Mouse (Mus musculus): ENCODE data around the gene Pdcd1lg2. TPM values are rescaled to one million over a fixed set of nuclear protein-coding genes. Genes with fewer than 3 reads are reported as not detected.

Pdcd1lg2 gene
- total and polyA plus RNA-seq, 3 experiments: 1.7 to 5.4 TPM; not detected in 1

DNA sequence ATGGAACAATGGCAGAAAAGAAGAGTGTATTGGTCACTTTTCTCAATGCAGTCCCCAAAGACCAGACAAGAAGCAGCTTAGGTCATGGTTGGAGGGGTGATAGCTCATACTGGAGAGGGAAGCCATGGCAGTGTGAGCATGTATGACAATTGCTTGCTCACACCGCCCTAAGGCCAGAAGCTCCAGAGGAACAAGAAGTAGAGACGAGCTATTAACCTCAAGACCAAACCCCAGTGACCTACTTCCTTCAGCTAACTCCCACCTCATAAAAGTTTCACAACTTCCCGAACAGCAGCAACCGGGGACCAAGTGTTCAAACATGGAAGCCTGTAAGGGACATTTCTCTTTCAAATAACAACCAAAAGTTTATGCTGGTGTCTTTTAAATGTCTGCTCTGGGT is 51.7 kb downstream of the Pdcd1lg2 start:
- H3K79me2 ChIP-seq (ENCODE audit: control insufficient read depth, insufficient read depth, low read length, poor library complexity): no peaks in the 10 kb centered on the region
- no peak for TF ChIP-seq HCFC1 (IDR thresholded peaks at IDR 0.05; ENCODE audit: low read depth, low read length)
- TF ChIP-seq CTCF (IDR thresholded peaks at IDR 0.05 in 2 of 3, conservative IDR thresholded peaks at IDR 0.05 in 1 of 3; ENCODE audit: control insufficient read depth in 1 of 3, insufficient read depth in 1 of 3, low read depth in 2 of 3, low read length in 3 of 3, poor library complexity in 1 of 3, severe bottlenecking in 1 of 3): 0 out of 6 replicates have a peak, but pooled peaks of 1 of the 3 experiments have one; percentile 2
- no peak overlapping the region for H3K9ac ChIP-seq (ENCODE audit: control insufficient read depth, low read depth, low read length, poor library complexity, severe bottlenecking)
- H3K36me3 ChIP-seq (ENCODE audit: control insufficient read depth in 1 of 2, insufficient read depth in 2 of 2, low read length in 2 of 2): no peaks in the 10 kb centered on the region
- no peaks in the 10 kb centered on the region for H3K27me3 ChIP-seq (ENCODE audit: control insufficient read depth in 1 of 2, insufficient read depth in 2 of 2, low read length in 2 of 2)
- no peaks in the 10 kb centered on the region for H3K9me3 ChIP-seq (replicated peaks; ENCODE audit: insufficient read depth, low read length)
- DNase-seq (ENCODE audit: low read depth, low spot score): no peak
- peaks cover 0 to 6% of the 10 kb centered on the region in 2 experiments; a peak in 1 of 4 replicates for H3K4me1 ChIP-seq (ENCODE audit: control insufficient read depth in 1 of 2, insufficient read depth in 2 of 2, low read length in 2 of 2)
- H3K27ac ChIP-seq (ENCODE audit: control insufficient read depth, low read depth, low read length): no peak overlapping the region
- H3K4me3 ChIP-seq (ENCODE audit: control insufficient read depth in 1 of 2, insufficient read depth in 1 of 2, low read depth in 2 of 2, low read length in 2 of 2): no peak overlapping the region

DNA sequence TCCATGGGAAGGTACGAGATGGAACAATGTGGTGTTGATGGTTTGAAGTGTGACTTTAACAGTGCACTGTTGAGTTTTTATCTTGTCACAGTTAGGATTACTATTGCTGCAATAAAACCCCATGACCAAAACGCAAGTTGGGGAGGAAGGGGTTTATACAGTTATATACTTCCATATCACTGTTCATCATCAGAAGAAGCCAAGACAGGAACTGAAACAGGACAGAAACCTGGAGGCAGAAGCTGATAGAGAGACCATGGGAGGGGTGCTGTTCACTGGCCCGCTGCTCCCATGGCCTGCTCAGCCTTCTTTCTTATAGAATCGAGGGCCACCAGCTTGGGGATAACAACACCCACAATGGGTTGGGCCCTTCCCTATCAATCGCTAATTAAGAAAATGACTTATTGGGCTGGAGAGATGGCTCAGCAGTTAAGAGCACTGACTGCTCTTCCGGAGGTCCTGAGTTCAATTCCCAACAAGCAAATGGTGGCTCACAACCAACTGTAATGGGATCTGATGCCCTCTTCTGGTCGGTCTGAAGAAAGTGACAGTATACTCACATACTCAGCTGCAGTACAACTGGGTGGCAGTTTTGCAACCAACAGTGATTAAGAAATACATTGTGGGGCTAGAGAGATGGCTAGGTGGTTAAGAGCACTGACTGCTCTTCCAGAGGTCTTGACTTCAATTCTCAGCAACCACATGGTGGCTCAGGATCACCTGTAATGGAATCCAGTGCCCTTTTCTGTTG is 53.1 kb downstream of the Pdcd1lg2 start:
- Histone ChIP-seq H3K9ac (ENCODE audit: control insufficient read depth, low read depth, low read length, poor library complexity, severe bottlenecking) (no peak overlapping the region), H3K4me3 (ENCODE audit: control insufficient read depth in 1 of 2, insufficient read depth in 1 of 2, low read depth in 2 of 2, low read length in 2 of 2) (no peak overlapping the region), H3K27me3 (ENCODE audit: control insufficient read depth in 1 of 2, insufficient read depth in 2 of 2, low read length in 2 of 2) (no peaks in the 10 kb centered on the region), H3K4me1 (ENCODE audit: control insufficient read depth in 1 of 2, insufficient read depth in 2 of 2, low read length in 2 of 2) (peaks cover 2 to 10% of the 10 kb centered on the region in 2 experiments), H3K9me3 (replicated peaks; ENCODE audit: insufficient read depth, low read length) (no peaks in the 10 kb centered on the region), H3K27ac (ENCODE audit: control insufficient read depth, low read depth, low read length) (no peak overlapping the region), H3K36me3 (ENCODE audit: control insufficient read depth in 1 of 2, insufficient read depth in 2 of 2, low read length in 2 of 2) (peaks cover 0 to 3% of the 10 kb centered on the region in 2 experiments; a peak in 2 of 4 replicates), H3K79me2 (ENCODE audit: control insufficient read depth, insufficient read depth, low read length, poor library complexity) (no peaks in the 10 kb centered on the region)
- DNase-seq (ENCODE audit: low read depth, low spot score): peak; percentile 65
- TF ChIP-seq ELF1 (IDR thresholded peaks at IDR 0.05; ENCODE audit: low read depth, low read length) (no peak), TAL1 (IDR thresholded peaks at IDR 0.05; ENCODE audit: low read length) (no peak), TBP (IDR thresholded peaks at IDR 0.05; ENCODE audit: low read depth, low read length) (no peak), MAFK (IDR thresholded peaks at IDR 0.05; ENCODE audit: borderline replicate concordance, low read depth, low read length) (no peak), SIN3A (IDR thresholded peaks at IDR 0.05; ENCODE audit: low read length) (no peak), MEF2A (IDR thresholded peaks at IDR 0.05; ENCODE audit: extremely low read depth, insufficient replicate concordance, low read depth, low read length, poor library complexity, severe bottlenecking) (0 out of 2 replicates have a peak, but pooled peaks have one; percentile 15), ZMIZ1 (IDR thresholded peaks at IDR 0.05; ENCODE audit: low read depth, low read length) (no peak), GATA1 (IDR thresholded peaks at IDR 0.05; ENCODE audit: low read depth, low read length) (no peak), EP300 (IDR thresholded peaks at IDR 0.05; ENCODE audit: low read depth in 1 of 2, low read length in 2 of 2) (peak in 1 of 2 experiments; percentile 20; a peak in 1 of 4 replicates), HCFC1 (IDR thresholded peaks at IDR 0.05; ENCODE audit: low read depth, low read length) (no peak; the same call in 1 of the 2 replicates), ZNF384 (IDR thresholded peaks at IDR 0.05; ENCODE audit: low read depth, low read length) (no peak; the same call in 1 of the 2 replicates), UBTF (IDR thresholded peaks at IDR 0.05; ENCODE audit: borderline replicate concordance, insufficient read depth, low read depth, low read length) (no peak), CHD2 (IDR thresholded peaks at IDR 0.05; ENCODE audit: low read length) (no peak), POLR2A (IDR thresholded peaks at IDR 0.05; ENCODE audit: control insufficient read depth in 1 of 2, insufficient read depth in 1 of 2, low read depth in 1 of 2, low read length in 2 of 2, poor library complexity in 1 of 2) (no peak), USF2 (IDR thresholded peaks at IDR 0.05; ENCODE audit: borderline replicate concordance in 1 of 2, insufficient read depth in 1 of 2, low read depth in 1 of 2, low read length in 2 of 2) (no peak), ZC3H11A (IDR thresholded peaks at IDR 0.05; ENCODE audit: low read depth, low read length) (peak; percentile 83), MAX (IDR thresholded peaks at IDR 0.05; ENCODE audit: low read length) (no peak), RAD21 (IDR thresholded peaks at IDR 0.05; ENCODE audit: low read depth, low read length) (peak; percentile 63), SMC3 (IDR thresholded peaks at IDR 0.05; ENCODE audit: low read depth, low read length) (peak; percentile 77), NRF1 (IDR thresholded peaks at IDR 0.05; ENCODE audit: insufficient read depth, low read depth, low read length, poor library complexity, severe bottlenecking) (no peak), MAZ (IDR thresholded peaks at IDR 0.05; ENCODE audit: low read depth, low read length) (no peak), BHLHE40 (IDR thresholded peaks at IDR 0.05; ENCODE audit: borderline replicate concordance, low read depth, low read length) (no peak), CHD1 (IDR thresholded peaks at IDR 0.05; ENCODE audit: low read depth, low read length) (no peak), E2F4 (IDR thresholded peaks at IDR 0.05; ENCODE audit: borderline replicate concordance, low read depth, low read length) (no peak), KAT2A (conservative IDR thresholded peaks at IDR 0.05; ENCODE audit: low read depth, low read length) (no peak), ZKSCAN1 (IDR thresholded peaks at IDR 0.05; ENCODE audit: low read depth, low read length) (0 out of 2 replicates have a peak, but pooled peaks have one; percentile 46), CTCF (IDR thresholded peaks at IDR 0.05 in 2 of 3, conservative IDR thresholded peaks at IDR 0.05 in 1 of 3; ENCODE audit: control insufficient read depth in 1 of 3, insufficient read depth in 1 of 3, low read depth in 2 of 3, low read length in 3 of 3, poor library complexity in 1 of 3, severe bottlenecking in 1 of 3) (peak; percentile 51 to 65 (median 61)), MYC (IDR thresholded peaks at IDR 0.05; ENCODE audit: low read depth, low read length) (no peak)

Data from MEL (cell line).